Mouse (Mus musculus) yolk sac, embryonic 10.5 days (tissue): ENCODE measurements around the gene Gapt.
A peak's percentile ranks its signal among the peaks of the same experiment; 100 is the strongest.
"Not testable (repeated sequence)": the region's sequence is repeated elsewhere in the genome, so short reads cannot be mapped to it uniquely, and the experiment has no call there.

Experiments
- DNase-seq: peaks from one replicate; pipeline ENCODE4 v3.0.0-alpha.2; 2017; ENCODE audit warnings: low spot score

Gapt gene

GRCm38 (mm10) chr13:110356941-110357340 lies at the start of gene Gapt:
Gapt (minus strand) TSS chr13:110357199.
- no peak for DNase-seq

- DNase-seq = no peak
Observed at GRCm38 (mm10) chr13:110406152-110406551, 49.2 kb upstream of the Gapt start.

- DNase-seq = not testable (repeated sequence)
Observed at GRCm38 (mm10) chr13:110404686-110405085, 47.7 kb upstream of the Gapt start.

- no peak for DNase-seq
Observed at GRCm38 (mm10) chr13:110404059-110404458, 47.1 kb upstream of the Gapt start.

- no peak for DNase-seq
Observed at GRCm38 (mm10) chr13:110401877-110402276, 44.9 kb upstream of the Gapt start.

- no peak for DNase-seq
Observed at GRCm38 (mm10) chr13:110401443-110401842, 44.4 kb upstream of the Gapt start.

- no peak for DNase-seq
Observed at GRCm38 (mm10) chr13:110398513-110399270, 41.7 kb upstream of the Gapt start.

GRCm38 (mm10) chr13:110397750-110398149 lies 40.8 kb upstream of the Gapt start:
- DNase-seq = no peak

- peak; percentile 14 for DNase-seq
Observed at GRCm38 (mm10) chr13:110395916-110396685, 39.1 kb upstream of the Gapt start.

GRCm38 (mm10) chr13:110395179-110395794 lies 38.3 kb upstream of the Gapt start:
- no peak for DNase-seq

GRCm38 (mm10) chr13:110394291-110395178 lies 37.5 kb upstream of the Gapt start, which contains the start of gene Plk2:
Plk2 (plus strand) TSS chr13:110395046.
- DNase-seq = peak; percentile 92

- no peak for DNase-seq
Observed at GRCm38 (mm10) chr13:110392631-110393030, 35.6 kb upstream of the Gapt start.

- DNase-seq = no peak
Observed at GRCm38 (mm10) chr13:110392210-110392609, 35.2 kb upstream of the Gapt start.

- no peak for DNase-seq
Observed at GRCm38 (mm10) chr13:110384514-110384913, 27.5 kb upstream of the Gapt start.

- DNase-seq = no peak
Observed at GRCm38 (mm10) chr13:110382447-110382901, 25.5 kb upstream of the Gapt start.

- DNase-seq = no peak
Observed at GRCm38 (mm10) chr13:110369673-110370072, 12.7 kb upstream of the Gapt start.

- not testable (repeated sequence) for DNase-seq
Observed at GRCm38 (mm10) chr13:110368556-110369040, 11.6 kb upstream of the Gapt start.

GRCm38 (mm10) chr13:110367961-110368555 lies 11.1 kb upstream of the Gapt start:
- DNase-seq = no peak

- DNase-seq = no peak
Observed at GRCm38 (mm10) chr13:110366477-110366876, 9.5 kb upstream of the Gapt start.

- DNase-seq = no peak
Observed at GRCm38 (mm10) chr13:110363722-110364121, 6.7 kb upstream of the Gapt start.

- DNase-seq = no peak
Observed at GRCm38 (mm10) chr13:110351051-110351450, 5.9 kb downstream of the Gapt start.
